Mouse (Mus musculus) forebrain, embryonic 13.5 days (tissue): ENCODE results near the gene Pla1a. TPM values are rescaled to one million over a fixed set of nuclear protein-coding genes. Genes with fewer than 3 reads are reported as not detected.

ENCODE experiments used
- ATAC-seq: fragments of 200-750 bp; cut with Nextera tagmentation; 2 replicates; pipeline ENCODE4 v1.8.0; 2017
- H3K27ac ChIP-seq: fragments of 300-500 bp; sonication (generic); 2 replicates; pipeline ENCODE4 v1.5.1; 2015; ENCODE audit warnings: inconsistent platforms, mild to moderate bottlenecking, moderate library complexity
- H3K27me3 ChIP-seq: fragments of 300-500 bp; sonication (generic); 2 replicates; pipeline ENCODE4 v1.6.1; 2015; ENCODE audit warnings: mild to moderate bottlenecking, inconsistent platforms
- H3K36me3 ChIP-seq: fragments of 300-500 bp; sonication (generic); 2 replicates; pipeline ENCODE4 v1.6.1; 2015; ENCODE audit warnings: mild to moderate bottlenecking, inconsistent platforms; ENCODE audit not compliant: poor library complexity, severe bottlenecking
- H3K4me1 ChIP-seq: fragments of 300-500 bp; sonication (generic); 2 replicates; pipeline ENCODE4 v1.6.1; 2015; ENCODE audit warnings: inconsistent platforms
- H3K4me2 ChIP-seq: fragments of 300-500 bp; sonication (generic); 2 replicates; pipeline ENCODE4 v1.6.1; 2015; ENCODE audit warnings: inconsistent platforms, mild to moderate bottlenecking, moderate library complexity
- H3K4me3 ChIP-seq: fragments of 300-500 bp; sonication (generic); 2 replicates; pipeline ENCODE4 v1.5.1; 2015; ENCODE audit warnings: mild to moderate bottlenecking, inconsistent platforms
- H3K9ac ChIP-seq: fragments of 300-500 bp; sonication (generic); 2 replicates; pipeline ENCODE4 v1.6.1; 2015; ENCODE audit warnings: mild to moderate bottlenecking, inconsistent platforms
- H3K9me3 ChIP-seq: fragments of 300-500 bp; sonication (generic); replicated peaks from 2 replicates; pipeline ENCODE4 v1.6.1; 2016; ENCODE audit warnings: inconsistent platforms
- WGBS: fragments of 180-500 bp; shearing (Covaris S2); methylation state at CpG from one replicate; pipeline ENCODE4 v1.1.7; 2015; 5-methylcytosine and 5-hydroxymethylcytosine counted together
- polyA plus RNA-seq: library from polyadenylated mRNA; unstranded; fragments of >200 nt; fragmentation: Nextera tagmentation; extraction: Ambion mirVana; gene quantifications from 2 replicates; pipeline ENCODE4 v1.2.1, GENCODE M21; 2015

Pla1a gene
- polyA plus RNA-seq, 1 experiment from 2014 or later = 0.45 TPM

- no peak for ATAC-seq
- H3K4me3 ChIP-seq = no peak overlapping the region
- no peaks in the 10 kb centered on the region for H3K27me3 ChIP-seq
- WGBS = 87% methylated on average over 8 of the region's 8 CpGs
- H3K4me1 ChIP-seq = no peaks in the 10 kb centered on the region
- no peak overlapping the region for H3K4me2 ChIP-seq
- H3K27ac ChIP-seq = no peak overlapping the region
- H3K9me3 ChIP-seq = no peaks in the 10 kb centered on the region
- H3K9ac ChIP-seq = no peak overlapping the region
- no peaks in the 10 kb centered on the region for H3K36me3 ChIP-seq
Measured at GRCm38 (mm10) chr16:38369431-38369830, 63.5 kb downstream of the Pla1a start.

- Histone ChIP-seq H3K4me2 (no peak overlapping the region), H3K36me3 (no peaks in the 10 kb centered on the region), H3K4me1 (no peaks in the 10 kb centered on the region), H3K4me3 (no peak overlapping the region), H3K9ac (no peak overlapping the region), H3K27me3 (no peaks in the 10 kb centered on the region), H3K27ac (no peak overlapping the region), H3K9me3 (no peaks in the 10 kb centered on the region)
- ATAC-seq = no peak
- whole genome bisulfite sequencing = 83% methylated on average over 7 of the region's 7 CpGs
Measured at GRCm38 (mm10) chr16:38369000-38369399, 63.9 kb downstream of the Pla1a start.

GRCm38 (mm10) chr16:38368336-38368735 is 64.6 kb downstream of the Pla1a start:
- H3K4me1 ChIP-seq = no peaks in the 10 kb centered on the region
- no peak overlapping the region for H3K4me3 ChIP-seq
- no peak overlapping the region for H3K9ac ChIP-seq
- no peak overlapping the region for H3K27ac ChIP-seq
- H3K36me3 ChIP-seq = no peaks in the 10 kb centered on the region
- no peak for ATAC-seq
- H3K9me3 ChIP-seq = no peaks in the 10 kb centered on the region
- no peaks in the 10 kb centered on the region for H3K27me3 ChIP-seq
- 53% methylated on average over 10 of the region's 10 CpGs for WGBS
- H3K4me2 ChIP-seq = no peak overlapping the region

- ATAC-seq = no peak
- no peak overlapping the region for H3K4me2 ChIP-seq
- no peaks in the 10 kb centered on the region for H3K4me1 ChIP-seq
- H3K4me3 ChIP-seq = no peak overlapping the region
- H3K9me3 ChIP-seq = no peaks in the 10 kb centered on the region
- no peaks in the 10 kb centered on the region for H3K36me3 ChIP-seq
- no peak overlapping the region for H3K27ac ChIP-seq
- WGBS = 83% methylated on average over 4 of the region's 4 CpGs
- no peak overlapping the region for H3K9ac ChIP-seq
- H3K27me3 ChIP-seq = no peaks in the 10 kb centered on the region
Measured at GRCm38 (mm10) chr16:38366231-38366630, 66.7 kb downstream of the Pla1a start.

GRCm38 (mm10) chr16:38365390-38365789 is 67.6 kb downstream of the Pla1a start:
- no peak overlapping the region for H3K4me2 ChIP-seq
- 77% methylated on average over 10 of the region's 10 CpGs for WGBS

GRCm38 (mm10) chr16:38363657-38364056 is 69.3 kb downstream of the Pla1a start:
- no peaks in the 10 kb centered on the region for H3K27me3 ChIP-seq
- H3K4me2 ChIP-seq = no peak overlapping the region
- H3K9ac ChIP-seq = no peak overlapping the region
- peaks cover 4% of the 10 kb centered on the region; the same call in 1 of the 2 replicates for H3K4me1 ChIP-seq
- H3K27ac ChIP-seq = no peak overlapping the region
- WGBS = 91% methylated on average over 7 of the region's 7 CpGs
- ATAC-seq = no peak
- H3K36me3 ChIP-seq = no peaks in the 10 kb centered on the region
- H3K4me3 ChIP-seq = no peak overlapping the region
- no peaks in the 10 kb centered on the region for H3K9me3 ChIP-seq

More at GRCm38 (mm10) chr16:38365390-38365789, 67.6 kb downstream of the Pla1a start:
- no peak overlapping the region for H3K27ac ChIP-seq
- H3K9me3 ChIP-seq = no peaks in the 10 kb centered on the region
- H3K27me3 ChIP-seq = no peaks in the 10 kb centered on the region
- H3K4me1 ChIP-seq = peaks cover 1% of the 10 kb centered on the region; the same call in 1 of the 2 replicates
- no peak overlapping the region for H3K9ac ChIP-seq
- no peak overlapping the region for H3K4me3 ChIP-seq
- ATAC-seq = no peak
- H3K36me3 ChIP-seq = no peaks in the 10 kb centered on the region

GRCm38 (mm10) chr16:38363256-38363595 is 69.7 kb downstream of the Pla1a start:
- no peak for ATAC-seq
- Histone ChIP-seq H3K27me3 (no peaks in the 10 kb centered on the region), H3K27ac (no peak overlapping the region), H3K9ac (no peak overlapping the region), H3K4me2 (no peak overlapping the region), H3K36me3 (no peaks in the 10 kb centered on the region), H3K9me3 (no peaks in the 10 kb centered on the region), H3K4me1 (peaks cover 4% of the 10 kb centered on the region; the same call in 1 of the 2 replicates), H3K4me3 (no peak overlapping the region)
- whole genome bisulfite sequencing = 86% methylated on average over 3 of the region's 3 CpGs

GRCm38 (mm10) chr16:38362493-38363255 is 70.3 kb downstream of the Pla1a start:
- no peaks in the 10 kb centered on the region for H3K27me3 ChIP-seq
- no peak overlapping the region for H3K9ac ChIP-seq
- H3K27ac ChIP-seq = no peak overlapping the region
- peaks cover 4% of the 10 kb centered on the region; the same call in 1 of the 2 replicates for H3K4me1 ChIP-seq
- no peak for ATAC-seq
- no peaks in the 10 kb centered on the region for H3K9me3 ChIP-seq
- H3K4me2 ChIP-seq = no peak overlapping the region
- 86% methylated on average over 20 of the region's 20 CpGs for WGBS
- no peak overlapping the region for H3K4me3 ChIP-seq
- H3K36me3 ChIP-seq = no peaks in the 10 kb centered on the region

- 81% methylated on average over 10 of the region's 10 CpGs for WGBS
- Histone ChIP-seq H3K27me3 (no peaks in the 10 kb centered on the region), H3K4me3 (no peak within 1 kb of the TSS)
Measured at GRCm38 (mm10) chr16:38361933-38362332, 71.0 kb downstream of the Pla1a start, which contains the start of gene Popdc2. Popdc2 (plus strand) TSS chr16:38362209.

GRCm38 (mm10) chr16:38360317-38360716 is 72.6 kb downstream of the Pla1a start:
- WGBS = 30% methylated on average over 2 of the region's 2 CpGs
- no peaks in the 10 kb centered on the region for H3K9me3 ChIP-seq
- no peaks in the 10 kb centered on the region for H3K27me3 ChIP-seq
- H3K36me3 ChIP-seq = 0 out of 2 replicates have a peak, but pooled peaks cover 3% of the 10 kb centered on the region
- no peak overlapping the region for H3K4me3 ChIP-seq
- peaks cover 4% of the 10 kb centered on the region; the same call in 1 of the 2 replicates for H3K4me1 ChIP-seq
- H3K9ac ChIP-seq = no peak overlapping the region
- no peak overlapping the region for H3K4me2 ChIP-seq
- no peak overlapping the region for H3K27ac ChIP-seq
- ATAC-seq = no peak

More at GRCm38 (mm10) chr16:38361933-38362332, 71.0 kb downstream of the Pla1a start, which contains the start of gene Popdc2:
- H3K9me3 ChIP-seq = no peaks in the 10 kb centered on the region
- 0 out of 2 replicates have a peak, but pooled peaks cover under 1% of the 10 kb centered on the region for H3K36me3 ChIP-seq
- no peak within 1 kb of the TSS for H3K9ac ChIP-seq
- H3K27ac ChIP-seq = no peak within 1 kb of the TSS
- peaks cover 4% of the 10 kb centered on the region; the same call in 1 of the 2 replicates for H3K4me1 ChIP-seq
- H3K4me2 ChIP-seq = no peak within 1 kb of the TSS
- ATAC-seq = no peak

- 82% methylated on average over 3 of the region's 3 CpGs for WGBS
Measured at GRCm38 (mm10) chr16:38359857-38360256, 73.1 kb downstream of the Pla1a start.

GRCm38 (mm10) chr16:38359241-38359640 is 73.7 kb downstream of the Pla1a start:
- 0 out of 2 replicates have a peak, but pooled peaks cover 3% of the 10 kb centered on the region for H3K36me3 ChIP-seq
- no peak overlapping the region for H3K4me2 ChIP-seq
- no peak overlapping the region for H3K9ac ChIP-seq
- 91% methylated on average over 2 of the region's 2 CpGs for WGBS
- H3K27ac ChIP-seq = no peak overlapping the region
- H3K4me1 ChIP-seq = peaks cover 4% of the 10 kb centered on the region; the same call in 1 of the 2 replicates
- no peak for ATAC-seq
- no peaks in the 10 kb centered on the region for H3K27me3 ChIP-seq
- H3K9me3 ChIP-seq = no peaks in the 10 kb centered on the region
- no peak overlapping the region for H3K4me3 ChIP-seq

More at GRCm38 (mm10) chr16:38359857-38360256, 73.1 kb downstream of the Pla1a start:
- Histone ChIP-seq H3K27ac (no peak overlapping the region), H3K9ac (no peak overlapping the region), H3K4me1 (peaks cover 4% of the 10 kb centered on the region; the same call in 1 of the 2 replicates), H3K4me3 (no peak overlapping the region), H3K27me3 (no peaks in the 10 kb centered on the region), H3K36me3 (0 out of 2 replicates have a peak, but pooled peaks cover 3% of the 10 kb centered on the region), H3K4me2 (no peak overlapping the region), H3K9me3 (no peaks in the 10 kb centered on the region)
- ATAC-seq = no peak
